Mouse (Mus musculus) megakaryocyte, embryonic 14.5 days (primary cell): ENCODE data around the gene Mast4.

Experiments
- FLI1 ChIP-seq: IDR thresholded peaks from 2 replicates; pipeline ENCODE4 v1.6.1; 2012; ENCODE audit warnings: low read length, inconsistent platforms, mixed read lengths
- GATA1 ChIP-seq: IDR thresholded peaks from 3 replicates; pipeline ENCODE4 v1.6.1; 2012; ENCODE audit warnings: mixed read lengths, low read length, inconsistent platforms, borderline replicate concordance

DNA sequence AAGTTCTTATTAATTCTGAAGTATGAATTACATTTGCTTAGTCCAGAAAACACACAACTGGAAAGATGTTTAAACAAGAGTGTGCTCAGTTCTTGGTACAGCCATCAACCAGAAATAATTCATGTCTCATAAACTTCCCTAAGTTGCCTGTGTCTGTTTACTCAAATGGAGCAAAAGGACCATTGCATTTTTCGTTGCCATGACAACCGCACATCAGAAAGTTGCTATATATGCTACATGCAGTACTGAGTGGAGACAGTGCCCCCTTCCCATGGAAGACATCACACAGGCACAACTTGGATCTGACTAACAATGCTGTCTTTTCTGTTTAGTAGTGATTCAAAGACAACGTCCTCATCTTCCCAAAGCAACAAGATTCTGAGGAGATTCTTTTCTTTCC, 527.6 kb downstream of the Mast4 start:
- no peak for TF ChIP-seq FLI1
- TF ChIP-seq GATA1, result no peak
